Mouse (Mus musculus) brown adipose tissue, adult 24 weeks (tissue): Measurements from ENCODE around the gene Cpt2. TPM values are rescaled to one million over a fixed set of nuclear protein-coding genes. Genes with fewer than 3 reads are reported as not detected.

Experiments
- H3K27ac ChIP-seq: fragments of 200-500 bp; replicated peaks from 2 replicates; pipeline ENCODE4 v1.5.1; 2012; ENCODE audit warnings: low read depth, mild to moderate bottlenecking, low read length
- H3K4me1 ChIP-seq: fragments of 200-500 bp; 2 replicates; pipeline ENCODE4 v1.6.1; 2012; ENCODE audit warnings: low read length, mixed read lengths; ENCODE audit not compliant: control insufficient read depth, insufficient read depth, insufficient read length
- H3K4me3 ChIP-seq: fragments of 200-500 bp; 2 replicates; pipeline ENCODE4 v1.5.1; 2012; ENCODE audit warnings: low read depth, mild to moderate bottlenecking, low read length, moderate library complexity; ENCODE audit not compliant: insufficient read depth
- polyA plus RNA-seq: library from polyadenylated mRNA; stranded (reverse); fragments of >200 nt; gene quantifications from 2 replicates; pipeline ENCODE4 v1.2.4, GENCODE M21; 2012; ENCODE audit not compliant: missing spikeins, insufficient read depth, insufficient read length

Gene Cpt2
- polyA plus RNA-seq, 1 experiment, result 628 TPM

GRCm38 (mm10) chr4:107889731-107890432 lies 33.5 kb downstream of the Cpt2 start, which contains the start of gene 0610037L13Rik:
0610037L13Rik (plus strand) TSS chr4:107889813.
- Histone ChIP-seq H3K27ac (peak within 1 kb of the TSS; percentile 89), H3K4me3 (peak within 1 kb of the TSS; percentile 81)

DNA sequence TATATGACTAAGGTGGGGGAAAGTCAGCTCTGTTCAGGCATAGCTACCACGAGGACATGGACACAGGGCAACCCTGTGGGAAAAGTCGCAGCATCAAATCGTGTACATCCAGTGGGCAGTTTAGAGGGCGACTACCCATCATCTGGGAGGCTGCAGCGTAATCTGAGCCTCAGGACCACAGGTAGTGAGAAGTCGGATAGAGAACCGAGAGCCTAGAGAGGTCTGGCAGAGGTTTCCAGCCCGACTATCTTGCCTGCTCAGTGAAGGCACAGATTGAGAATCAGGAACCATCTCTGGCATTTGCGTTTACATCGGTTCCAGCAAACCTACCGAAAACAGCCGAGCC lies 34.1 kb downstream of the Cpt2 start:
- Histone ChIP-seq H3K27ac (peak overlapping the region; percentile 70), H3K4me3 (peak overlapping the region; percentile 81), H3K4me1 (no peaks in the 10 kb centered on the region)

More at GRCm38 (mm10) chr4:107889731-107890432, 33.5 kb downstream of the Cpt2 start, which contains the start of gene 0610037L13Rik:
- H3K4me1 ChIP-seq, result no peaks in the 10 kb centered on the region

DNA sequence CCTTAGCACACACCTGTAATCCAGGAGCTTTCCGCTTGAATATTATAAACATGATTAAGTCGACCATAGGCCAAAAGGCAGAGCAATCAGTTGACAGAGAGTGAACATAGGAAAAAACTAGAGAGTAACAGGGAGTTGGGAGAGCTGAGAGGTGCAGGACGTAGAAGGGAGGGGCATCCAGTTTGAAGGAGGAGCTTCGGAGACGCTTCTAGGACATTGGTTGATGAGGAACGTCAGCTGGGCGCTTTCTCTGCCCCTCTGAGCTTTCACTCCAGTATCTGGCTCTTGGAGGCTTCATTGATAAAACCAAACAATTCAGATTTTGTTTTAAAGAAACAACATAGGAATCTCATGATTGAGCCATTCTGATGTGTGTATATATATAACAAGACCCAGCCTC lies 37.0 kb downstream of the Cpt2 start:
- no peak overlapping the region for H3K27ac ChIP-seq
- H3K4me1 ChIP-seq, result no peaks in the 10 kb centered on the region
- no peak overlapping the region for H3K4me3 ChIP-seq

- Histone ChIP-seq H3K4me3 (no peak overlapping the region), H3K4me1 (peaks cover 2% of the 10 kb centered on the region; the same call in 1 of the 2 replicates), H3K27ac (no peak overlapping the region)
These were observed 41.8 kb downstream of the Cpt2 start for GRCm38 (mm10) chr4:107881631-107882030.

DNA sequence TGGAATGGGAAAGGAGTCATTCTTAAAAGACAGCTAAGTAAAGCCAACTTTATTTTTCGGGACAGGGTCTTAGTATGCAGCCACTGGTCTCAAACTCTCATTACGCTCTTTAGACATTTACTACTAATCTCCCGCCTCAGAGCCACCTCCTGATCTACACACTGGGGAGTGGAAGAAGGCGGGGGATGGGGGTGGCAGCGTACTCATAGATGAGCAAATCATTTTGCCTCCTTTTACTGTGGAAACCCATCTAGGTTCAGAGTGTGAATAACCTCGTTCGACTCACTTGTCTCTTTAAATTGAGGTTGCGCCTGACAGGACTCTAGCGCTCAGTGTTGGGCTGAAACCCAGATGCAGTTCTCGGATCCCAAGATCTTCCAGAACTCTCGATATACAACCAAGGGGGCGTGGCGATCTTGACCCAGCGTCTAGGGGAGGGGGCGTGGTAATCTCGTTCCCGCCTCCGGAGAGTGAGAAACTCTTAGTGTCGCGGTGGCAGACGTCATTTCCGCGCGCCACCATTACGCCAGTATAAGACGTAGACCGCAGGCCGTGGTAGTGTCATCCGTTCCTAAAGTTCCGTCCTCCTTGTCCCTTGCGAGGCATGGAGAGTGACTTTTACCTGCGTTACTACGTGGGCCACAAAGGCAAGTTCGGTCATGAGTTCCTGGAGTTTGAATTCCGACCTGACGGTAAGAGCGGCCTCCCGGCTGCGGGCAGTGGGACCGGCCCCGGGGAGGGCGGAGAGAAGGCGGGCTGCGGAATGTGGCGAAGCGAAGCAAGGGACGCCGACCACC lies 44.0 kb downstream of the Cpt2 start, which contains the start of gene Magoh:
TSS of gene Magoh (plus strand) at position 502 of the 797 bp plus-strand sequence.
- Histone ChIP-seq H3K4me3 (peak within 1 kb of the TSS; percentile 84), H3K27ac (peak within 1 kb of the TSS; percentile 78), H3K4me1 (peaks cover 2% of the 10 kb centered on the region; the same call in 1 of the 2 replicates)

GRCm38 (mm10) chr4:107864866-107865265 lies 58.5 kb downstream of the Cpt2 start:
- H3K27ac ChIP-seq, result no peak overlapping the region
- H3K4me3 ChIP-seq, result no peak overlapping the region
- H3K4me1 ChIP-seq, result no peaks in the 10 kb centered on the region

DNA sequence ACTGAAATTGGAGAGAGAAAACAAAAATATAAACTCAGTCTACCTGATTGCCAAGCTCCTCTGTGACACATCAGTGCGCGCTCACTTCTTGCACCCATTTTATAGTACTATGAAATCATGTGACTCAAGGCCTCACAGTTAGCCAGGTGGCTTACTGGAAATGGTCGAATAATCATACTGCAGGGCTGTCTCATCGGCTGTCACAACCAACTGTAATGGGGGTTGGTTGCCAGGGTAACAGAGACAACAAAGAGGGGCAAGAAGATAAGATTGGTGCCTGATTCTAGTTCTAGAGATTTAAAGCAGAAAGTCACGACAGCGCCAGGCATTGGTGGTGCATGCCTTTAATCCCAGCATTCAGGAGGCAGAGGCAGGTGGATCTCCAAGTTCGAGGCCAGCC lies 64.4 kb downstream of the Cpt2 start:
- Histone ChIP-seq H3K4me1 (no peaks in the 10 kb centered on the region), H3K27ac (no peak overlapping the region), H3K4me3 (no peak overlapping the region)

DNA sequence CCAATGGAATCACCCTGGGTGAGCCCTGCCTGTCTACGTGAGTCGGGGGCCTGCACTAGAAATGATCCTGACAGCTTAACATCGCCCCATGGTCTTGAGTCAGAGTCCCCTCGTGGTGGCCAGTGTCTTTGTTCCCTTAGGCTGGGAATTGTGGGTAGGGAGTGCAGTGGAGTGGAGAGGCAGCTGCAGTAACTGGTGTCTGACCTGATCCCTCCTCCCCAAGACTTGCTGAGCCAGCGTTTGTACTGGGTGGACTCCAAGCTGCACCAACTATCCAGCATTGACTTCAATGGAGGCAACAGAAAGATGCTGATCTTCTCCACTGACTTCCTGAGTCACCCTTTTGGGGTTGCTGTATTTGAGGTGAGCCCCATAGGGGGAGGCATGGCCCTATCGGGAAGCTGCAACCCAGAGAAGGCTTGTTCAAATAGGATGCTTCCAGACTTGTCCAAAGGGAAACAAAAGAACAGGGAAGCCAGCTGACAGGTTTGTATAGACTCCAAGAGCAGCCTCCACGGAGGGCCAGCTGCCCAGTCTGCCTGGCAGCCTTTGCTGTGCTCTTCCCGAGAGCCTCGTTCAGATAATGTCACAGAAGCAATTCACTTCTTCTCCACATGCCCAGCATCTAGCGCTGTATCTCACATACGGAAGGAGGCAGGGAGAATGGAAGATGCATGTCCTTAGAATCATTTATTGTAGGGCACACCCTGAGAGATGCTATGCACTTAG lies 66.3 kb downstream of the Cpt2 start:
- no peak overlapping the region for H3K27ac ChIP-seq
- no peak overlapping the region for H3K4me3 ChIP-seq
- H3K4me1 ChIP-seq, result no peaks in the 10 kb centered on the region

Other genes starting within 250 kb of the Cpt2 start
- gene Dmrtb1, start 239.4 kb downstream of the Cpt2 start, polyA plus RNA-seq, result not detected in 2 replicates
- gene Lrp8, start 121.3 kb downstream of the Cpt2 start, polyA plus RNA-seq, result 0.42 TPM in 1 of 2 replicates, not detected in the other
- 77.1 and 95.2 TPM in 2 replicates for gene Magoh, start 43.9 kb downstream of the Cpt2 start, polyA plus RNA-seq
- 77.0 and 102 TPM in 2 replicates for gene 0610037L13Rik, start 33.8 kb downstream of the Cpt2 start, polyA plus RNA-seq
- gene Slc1a7, start 44.7 kb upstream of the Cpt2 start, polyA plus RNA-seq, result not detected in 2 replicates
- gene Podn, start 172.8 kb upstream of the Cpt2 start, polyA plus RNA-seq, result 11.4 and 19.9 TPM in 2 replicates
- gene Scp2, start 221.4 kb upstream of the Cpt2 start, polyA plus RNA-seq, result 804 and 975 TPM in 2 replicates
- gene Echdc2, start 241.8 kb upstream of the Cpt2 start, polyA plus RNA-seq, result 25.7 and 31.1 TPM in 2 replicates